Mouse (Mus musculus) hindbrain, embryonic 15.5 days (tissue): ENCODE results near the gene Gm21954. TPM values are rescaled to one million over a fixed set of nuclear protein-coding genes. Genes with fewer than 3 reads are reported as not detected.

Experiments used
- ATAC-seq: fragments of 200-750 bp; cut with Nextera tagmentation; 2 replicates; pipeline ENCODE4 v1.8.0; 2017; ENCODE audit warnings: low read depth, moderate number of reproducible peaks, moderate TSS enrichment; ENCODE audit not compliant: low FRiP score
- H3K27ac ChIP-seq: fragments of 300-500 bp; sonication (generic); replicated peaks from 2 replicates; pipeline ENCODE4 v1.5.1; 2015; ENCODE audit warnings: mild to moderate bottlenecking, inconsistent platforms
- H3K27me3 ChIP-seq: fragments of 300-500 bp; sonication (generic); 2 replicates; pipeline ENCODE4 v1.6.1; 2015; ENCODE audit warnings: control low read depth, inconsistent platforms
- H3K36me3 ChIP-seq: fragments of 300-500 bp; sonication (generic); 2 replicates; pipeline ENCODE4 v1.6.1; 2015; ENCODE audit warnings: control low read depth, inconsistent platforms
- H3K4me1 ChIP-seq: fragments of 300-500 bp; sonication (generic); replicated peaks from 2 replicates; pipeline ENCODE4 v1.6.1; 2015; ENCODE audit warnings: control low read depth, inconsistent platforms
- H3K4me2 ChIP-seq: fragments of 300-500 bp; sonication (generic); 2 replicates; pipeline ENCODE4 v1.6.1; 2015; ENCODE audit warnings: moderate library complexity, mild to moderate bottlenecking, inconsistent platforms
- H3K4me3 ChIP-seq: fragments of 300-500 bp; sonication (generic); 2 replicates; pipeline ENCODE4 v1.5.1; 2015; ENCODE audit warnings: mild to moderate bottlenecking, inconsistent platforms
- H3K9ac ChIP-seq: fragments of 300-500 bp; sonication (generic); 2 replicates; pipeline ENCODE4 v1.6.1; 2015; ENCODE audit warnings: inconsistent platforms
- H3K9me3 ChIP-seq: fragments of 300-500 bp; sonication (generic); 2 replicates; pipeline ENCODE4 v1.6.1; 2016; ENCODE audit warnings: control low read depth, inconsistent platforms
- WGBS: fragments of 180-500 bp; shearing (Covaris S2); methylation state at CpG from one replicate; pipeline ENCODE4 v1.1.7; 2015; 5-methylcytosine and 5-hydroxymethylcytosine counted together
- polyA plus RNA-seq: library from polyadenylated mRNA; unstranded; fragments of >200 nt; fragmentation: Nextera tagmentation; extraction: Ambion mirVana; gene quantifications from 2 replicates; pipeline ENCODE4 v1.2.1, GENCODE M21; 2015

Gene Gm21954
- polyA plus RNA-seq, 1 experiment from 2014 or later: not detected

DNA sequence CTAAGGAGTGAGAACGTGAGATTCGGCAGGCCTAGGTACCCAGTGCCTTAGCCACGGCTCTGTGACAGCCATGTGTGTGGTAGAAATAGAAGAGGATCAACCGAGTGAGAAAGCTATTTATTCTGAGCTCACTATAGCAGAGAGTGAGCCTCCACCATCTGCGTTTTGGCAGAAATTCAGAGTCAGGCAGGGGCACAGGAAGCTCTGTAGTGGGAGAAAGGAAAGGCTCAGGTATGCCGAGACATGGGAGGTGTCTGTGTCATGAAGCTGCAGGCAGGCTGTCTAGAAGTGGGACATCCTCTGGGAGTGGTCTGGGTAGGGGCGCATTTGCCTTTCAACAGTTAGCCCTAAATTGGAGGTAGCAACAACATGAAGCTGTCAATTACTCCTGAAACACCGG, 31.7 kb downstream of the Gm21954 start:
- Histone ChIP-seq H3K4me1 (peaks cover 19% of the 10 kb centered on the region), H3K27ac (peak overlapping the region; percentile 69), H3K4me3 (no peak overlapping the region), H3K9me3 (no peaks in the 10 kb centered on the region), H3K36me3 (no peaks in the 10 kb centered on the region), H3K27me3 (no peaks in the 10 kb centered on the region), H3K4me2 (no peak overlapping the region), H3K9ac (no peak overlapping the region)
- WGBS: 59% methylated on average over 8 of the region's 8 CpGs
- 0 out of 2 replicates have a peak, but pooled peaks have one; percentile 16 for ATAC-seq

- ATAC-seq: no peak
- WGBS: 72% methylated on average over 7 of the region's 7 CpGs
- H3K27ac ChIP-seq: 0 out of 2 replicates have a peak overlapping the region, but pooled peaks have one; percentile 69
Observed at GRCm38 (mm10) chr3:55438824-55439446, 33.1 kb downstream of the Gm21954 start.

DNA sequence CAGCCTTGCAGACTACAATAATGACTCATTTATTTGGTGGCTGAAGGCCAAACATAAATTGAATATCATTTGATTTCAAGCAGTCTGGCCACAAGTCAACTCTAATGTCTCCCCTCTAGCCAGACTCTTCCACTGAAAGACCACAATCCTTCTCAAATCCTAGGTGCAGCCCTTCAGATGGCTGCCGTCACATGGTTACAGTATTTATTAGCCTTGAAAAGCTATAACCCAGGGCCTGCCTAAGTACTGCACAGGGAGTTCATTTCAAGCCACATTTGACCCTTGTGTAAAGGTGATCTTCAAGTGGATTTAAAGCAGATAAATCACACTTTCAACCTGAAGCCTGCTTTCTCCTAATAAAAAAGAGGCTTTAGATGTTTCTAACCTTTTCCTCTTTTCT, 37.7 kb downstream of the Gm21954 start:
- WGBS: 48% methylated on average over 1 of the region's 1 CpGs
- Histone ChIP-seq H3K36me3 (no peaks in the 10 kb centered on the region), H3K9ac (no peak overlapping the region), H3K4me2 (no peak overlapping the region), H3K27me3 (no peaks in the 10 kb centered on the region), H3K27ac (peak overlapping the region; percentile 29; the same call in 1 of the 2 replicates), H3K4me1 (peaks cover 16% of the 10 kb centered on the region; the same call in 1 of the 2 replicates), H3K4me3 (no peak overlapping the region), H3K9me3 (no peaks in the 10 kb centered on the region)
- no peak for ATAC-seq

More at GRCm38 (mm10) chr3:55438824-55439446, 33.1 kb downstream of the Gm21954 start:
- peaks cover 27% of the 10 kb centered on the region for H3K4me1 ChIP-seq
- H3K9ac ChIP-seq: no peak overlapping the region
- H3K4me2 ChIP-seq: no peak overlapping the region
- no peaks in the 10 kb centered on the region for H3K36me3 ChIP-seq
- no peak overlapping the region for H3K4me3 ChIP-seq
- H3K9me3 ChIP-seq: no peaks in the 10 kb centered on the region
- no peaks in the 10 kb centered on the region for H3K27me3 ChIP-seq

GRCm38 (mm10) chr3:55431223-55431622, 40.8 kb downstream of the Gm21954 start:
- H3K4me1 ChIP-seq: peaks cover 14% of the 10 kb centered on the region; the same call in 1 of the 2 replicates
- no peak overlapping the region for H3K4me2 ChIP-seq
- H3K36me3 ChIP-seq: no peaks in the 10 kb centered on the region
- ATAC-seq: no peak
- H3K9ac ChIP-seq: no peak overlapping the region
- no peaks in the 10 kb centered on the region for H3K9me3 ChIP-seq
- 0 out of 2 replicates have a peak overlapping the region, but pooled peaks have one; percentile 21 for H3K27ac ChIP-seq
- 82% methylated on average over 3 of the region's 3 CpGs for WGBS
- no peaks in the 10 kb centered on the region for H3K27me3 ChIP-seq
- no peak overlapping the region for H3K4me3 ChIP-seq

DNA sequence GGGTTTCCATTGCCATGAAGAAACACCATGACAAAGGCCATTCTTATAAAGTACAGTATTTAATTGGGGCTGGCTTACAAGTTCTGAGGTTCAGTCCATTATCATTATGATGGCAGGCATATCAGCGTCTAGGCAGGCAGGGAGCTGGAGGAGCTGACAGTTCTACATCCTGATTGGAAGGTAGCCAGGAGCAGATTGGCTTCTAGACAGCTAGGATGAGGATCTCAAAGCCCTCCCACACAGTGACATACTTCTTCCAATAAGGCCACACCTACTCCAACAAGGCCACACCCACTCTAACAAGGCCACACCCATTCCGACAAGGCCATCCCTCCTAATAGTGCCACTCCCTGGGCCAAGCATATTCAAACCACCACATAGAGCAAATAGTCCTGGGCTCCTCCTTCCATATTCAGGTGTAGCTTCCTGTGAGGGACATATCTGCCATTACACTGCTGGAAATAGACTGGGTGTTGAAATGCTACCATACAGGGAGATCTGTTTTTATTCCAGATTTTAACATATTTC, 41.9 kb downstream of the Gm21954 start:
- Histone ChIP-seq H3K36me3 (no peaks in the 10 kb centered on the region), H3K4me1 (peaks cover 14% of the 10 kb centered on the region; the same call in 1 of the 2 replicates), H3K4me3 (no peak overlapping the region), H3K9ac (no peak overlapping the region), H3K27me3 (no peaks in the 10 kb centered on the region), H3K4me2 (no peak overlapping the region), H3K9me3 (no peaks in the 10 kb centered on the region), H3K27ac (0 out of 2 replicates have a peak overlapping the region, but pooled peaks have one; percentile 31)
- 75% methylated on average over 2 of the region's 2 CpGs for WGBS
- ATAC-seq: peak; percentile 36; the same call in 1 of the 2 replicates

DNA sequence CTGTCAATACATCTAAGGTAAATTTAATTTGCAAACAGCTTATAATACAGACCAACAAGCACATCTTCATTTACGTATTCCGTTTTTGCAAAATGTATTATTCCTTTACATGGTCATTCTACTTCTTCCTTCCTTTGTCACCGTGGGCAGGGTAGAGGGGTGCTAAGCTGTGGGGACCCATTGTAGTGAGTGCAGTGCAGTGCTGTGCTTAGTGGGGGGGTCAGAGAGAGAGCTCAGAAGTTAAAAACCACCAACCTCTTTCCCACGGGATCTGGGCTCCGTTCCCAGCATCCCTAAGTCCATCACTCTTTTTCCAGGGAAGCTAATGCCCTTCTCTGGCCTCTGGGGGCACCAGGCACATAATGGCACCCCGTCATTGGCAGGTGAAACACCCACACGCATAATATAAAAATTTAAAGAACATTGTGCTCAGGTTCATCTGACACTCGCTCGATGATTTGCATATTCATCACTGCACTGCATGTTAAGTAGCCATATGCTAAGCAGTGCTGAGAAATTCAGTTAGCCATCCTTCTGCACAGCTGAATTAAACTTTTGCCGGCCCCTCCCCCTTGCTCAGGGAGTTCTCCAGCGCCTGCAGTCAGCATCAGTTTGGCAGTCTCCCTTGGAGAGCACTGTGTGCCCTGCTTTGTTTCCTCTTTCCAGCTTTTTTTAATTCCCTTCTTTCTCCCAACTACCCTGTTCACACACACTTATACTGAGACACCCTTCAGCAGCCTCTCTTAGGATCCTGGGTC, 48.2 kb downstream of the Gm21954 start:
- Histone ChIP-seq H3K27ac (peak overlapping the region; percentile 83), H3K4me3 (peak overlapping the region; percentile 18; the same call in 1 of the 2 replicates), H3K36me3 (no peaks in the 10 kb centered on the region), H3K9me3 (no peaks in the 10 kb centered on the region), H3K27me3 (no peaks in the 10 kb centered on the region), H3K4me2 (peak overlapping the region; percentile 45), H3K9ac (no peak overlapping the region), H3K4me1 (peaks cover 35% of the 10 kb centered on the region)
- peak; percentile 90 for ATAC-seq
- WGBS: 8% methylated on average over 11 of the region's 11 CpGs

GRCm38 (mm10) chr3:55420436-55421083, 51.5 kb downstream of the Gm21954 start:
- 0 out of 2 replicates have a peak overlapping the region, but pooled peaks have one; percentile 26 for H3K27ac ChIP-seq
- H3K27me3 ChIP-seq: no peaks in the 10 kb centered on the region
- H3K36me3 ChIP-seq: no peaks in the 10 kb centered on the region
- no peak overlapping the region for H3K4me2 ChIP-seq
- no peaks in the 10 kb centered on the region for H3K9me3 ChIP-seq
- ATAC-seq: no peak
- H3K9ac ChIP-seq: no peak overlapping the region
- peaks cover 44% of the 10 kb centered on the region for H3K4me1 ChIP-seq
- WGBS: 56% methylated on average over 8 of the region's 8 CpGs
- no peak overlapping the region for H3K4me3 ChIP-seq

DNA sequence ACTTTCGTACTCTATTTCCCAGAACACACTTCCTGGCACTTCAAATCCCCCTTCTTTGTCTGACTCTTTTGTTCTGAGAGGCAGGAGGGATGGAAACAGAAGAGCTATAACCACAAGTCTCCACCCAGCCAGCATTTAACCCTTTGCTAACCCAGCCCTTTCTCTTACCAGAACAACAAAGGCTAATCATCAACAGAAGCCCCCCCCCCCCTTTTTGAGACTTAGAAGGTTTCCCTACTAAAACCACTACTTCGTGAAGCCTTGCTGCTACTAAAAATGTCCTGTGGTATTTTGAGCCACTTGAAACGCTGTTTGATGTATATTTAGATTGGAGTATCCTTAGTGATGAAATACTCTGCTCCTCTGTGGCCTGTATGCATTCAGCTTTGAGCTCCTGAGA, 52.7 kb downstream of the Gm21954 start:
- Histone ChIP-seq H3K27me3 (no peaks in the 10 kb centered on the region), H3K9me3 (no peaks in the 10 kb centered on the region), H3K36me3 (no peaks in the 10 kb centered on the region), H3K4me1 (peaks cover 52% of the 10 kb centered on the region), H3K4me2 (no peak overlapping the region), H3K4me3 (no peak overlapping the region), H3K9ac (no peak overlapping the region), H3K27ac (no peak overlapping the region)
- ATAC-seq: no peak
- WGBS: 21% methylated on average over 3 of the region's 3 CpGs

GRCm38 (mm10) chr3:55418845-55419244, 53.2 kb downstream of the Gm21954 start:
- Histone ChIP-seq H3K36me3 (no peaks in the 10 kb centered on the region), H3K27ac (peak overlapping the region; percentile 49; the same call in 1 of the 2 replicates), H3K4me2 (no peak overlapping the region), H3K4me1 (peaks cover 50% of the 10 kb centered on the region), H3K27me3 (no peaks in the 10 kb centered on the region), H3K4me3 (no peak overlapping the region), H3K9me3 (no peaks in the 10 kb centered on the region), H3K9ac (no peak overlapping the region)
- 61% methylated on average over 6 of the region's 6 CpGs for WGBS
- no peak; the same call in 1 of the 2 replicates for ATAC-seq

DNA sequence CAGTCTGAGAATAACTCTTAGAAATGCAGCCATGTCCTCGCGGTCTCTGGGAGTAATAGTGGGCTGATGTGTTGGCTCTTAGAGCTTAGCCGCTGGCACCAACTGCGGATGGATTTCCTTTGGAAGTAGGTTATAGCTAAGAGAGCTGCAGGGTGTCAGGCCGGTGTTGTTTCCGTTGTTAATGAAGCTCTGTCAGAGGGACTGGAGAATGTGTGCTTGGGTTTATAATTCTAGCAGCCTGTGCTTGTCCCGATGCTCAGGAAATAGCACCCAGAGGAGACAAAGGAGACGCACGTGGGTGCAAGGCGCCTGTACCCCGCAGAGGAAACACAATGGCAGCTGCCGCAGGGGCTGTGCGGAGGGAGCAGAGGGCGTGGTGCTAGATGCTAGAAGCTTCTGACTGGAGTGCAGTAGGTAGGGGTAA, 56.5 kb downstream of the Gm21954 start:
- Histone ChIP-seq H3K9me3 (no peaks in the 10 kb centered on the region), H3K27ac (peak overlapping the region; percentile 90), H3K4me1 (peaks cover 27% of the 10 kb centered on the region), H3K4me3 (no peak overlapping the region), H3K36me3 (no peaks in the 10 kb centered on the region), H3K27me3 (no peaks in the 10 kb centered on the region), H3K9ac (peak overlapping the region; percentile 39; the same call in 1 of the 2 replicates), H3K4me2 (peak overlapping the region; percentile 45)
- 3% methylated on average over 14 of the region's 14 CpGs for WGBS
- ATAC-seq: peak; percentile 72
